Mouse (Mus musculus) lung, postnatal 4 days (tissue): ENCODE data around the gene Tph1.
"Not testable (repeated sequence)": the region's sequence is repeated elsewhere in the genome, so short reads cannot be mapped to it uniquely, and the experiment has no call there.

Experiments
- DNase-seq, 2 experiments: peaks; one replicate each; pipeline ENCODE4 v3.0.0; 2021

Tph1 gene

GRCm38 (mm10) chr7:46672160-46672672 lies at the start of gene Tph1:
Gene Tph1 (minus strand): TSS chr7:46672537.
- DNase-seq = no peak

- DNase-seq = no peak
These were observed 48.1 kb upstream of the Tph1 start for GRCm38 (mm10) chr7:46720460-46720859.

GRCm38 (mm10) chr7:46719526-46719925 lies 47.2 kb upstream of the Tph1 start:
- DNase-seq = peak; percentile 69 to 85

GRCm38 (mm10) chr7:46718591-46719270 lies 46.4 kb upstream of the Tph1 start:
- DNase-seq = no peak

GRCm38 (mm10) chr7:46716897-46717296 lies 44.6 kb upstream of the Tph1 start:
- peak; percentile 62 to 67 for DNase-seq

GRCm38 (mm10) chr7:46715600-46715999 lies 43.3 kb upstream of the Tph1 start, which contains the start of gene Saa3:
Gene Saa3 (minus strand): TSS chr7:46715700.
- DNase-seq = no peak

- DNase-seq = peak; percentile 39 to 76
These were observed 42.2 kb upstream of the Tph1 start for GRCm38 (mm10) chr7:46714518-46714917.

- DNase-seq = no peak
These were observed 39.9 kb upstream of the Tph1 start for GRCm38 (mm10) chr7:46712250-46712649.

GRCm38 (mm10) chr7:46710390-46710844 lies 38.1 kb upstream of the Tph1 start, which contains the start of gene Saal1:
Gene Saal1 (minus strand): TSS chr7:46710680.
- DNase-seq = peak; percentile 87 to 89

GRCm38 (mm10) chr7:46700521-46701025 lies 28.2 kb upstream of the Tph1 start:
- DNase-seq = no peak

GRCm38 (mm10) chr7:46696754-46697153 lies 24.4 kb upstream of the Tph1 start:
- no peak for DNase-seq

- DNase-seq = no peak
These were observed 14.5 kb upstream of the Tph1 start for GRCm38 (mm10) chr7:46686827-46687226.

GRCm38 (mm10) chr7:46680732-46681131 lies 8.4 kb upstream of the Tph1 start:
- peak in 1 of 2 experiments; percentile 8 for DNase-seq

- not testable (repeated sequence) for DNase-seq
These were observed 6.7 kb upstream of the Tph1 start for GRCm38 (mm10) chr7:46679044-46679443.

- no peak for DNase-seq
These were observed 6.1 kb upstream of the Tph1 start for GRCm38 (mm10) chr7:46678417-46678816.

GRCm38 (mm10) chr7:46676808-46677360 lies 4.5 kb upstream of the Tph1 start:
- no peak for DNase-seq

- DNase-seq = peak in 1 of 2 experiments; percentile 6
These were observed 3.5 kb upstream of the Tph1 start for GRCm38 (mm10) chr7:46675886-46676285.

- peak in 1 of 2 experiments; percentile 6 for DNase-seq
These were observed 2.7 kb upstream of the Tph1 start for GRCm38 (mm10) chr7:46675061-46675460.

GRCm38 (mm10) chr7:46667256-46667655 lies 5.1 kb downstream of the Tph1 start:
- DNase-seq = no peak

- peak in 1 of 2 experiments; percentile 16 for DNase-seq
These were observed 7.1 kb downstream of the Tph1 start for GRCm38 (mm10) chr7:46665236-46665635.

GRCm38 (mm10) chr7:46661591-46662090 lies 10.7 kb downstream of the Tph1 start:
- no peak for DNase-seq

- no peak for DNase-seq
These were observed 20.1 kb downstream of the Tph1 start for GRCm38 (mm10) chr7:46652279-46652678.

GRCm38 (mm10) chr7:46650231-46650630 lies 22.1 kb downstream of the Tph1 start:
- not testable (repeated sequence) for DNase-seq
